Mouse (Mus musculus) granulocyte monocyte progenitor cell, adult 5-6 weeks (primary cell): ENCODE measurements around the gene Ttc17. TPM values are rescaled to one million over a fixed set of nuclear protein-coding genes. Genes with fewer than 3 reads are reported as not detected.
"Not testable (repeated sequence)": the region's sequence is repeated elsewhere in the genome, so short reads cannot be mapped to it uniquely, and the experiment has no call there.

ENCODE experiments used
- ATAC-seq: replicated peaks from 2 replicates; pipeline ENCODE4 v1.8.0; 2016; ENCODE audit warnings: mild to moderate bottlenecking, moderate TSS enrichment, inconsistent platforms; ENCODE audit not compliant: poor library complexity, severe bottlenecking
- total RNA-seq, 2 experiments: library from RNA; stranded (forward) in 1 of 2; stranded (reverse) in 1 of 2; fragments of 200-712, 200-1000 nt in 1 of 2; fragments of >200 nt in 1 of 2; fragmentation: Nextera tagmentation in 1 of 2; gene quantifications; 2 replicates each; pipeline ENCODE4 v1.2.3; 2014 to 2017

Ttc17 gene
- total RNA-seq (2014; fragmentation: Nextera tagmentation) = 31.3 and 36.9 TPM in 2 replicates
- total RNA-seq (2017) = 21.2 and 33.7 TPM in 2 replicates

- peak; percentile 82 for ATAC-seq
Observed at GRCm38 (mm10) chr2:94406083-94406957, at the start of gene Ttc17. TSS of gene Ttc17 (minus strand) at chr2:94406689.

GRCm38 (mm10) chr2:94449643-94450042, 43.2 kb upstream of the Ttc17 start:
- ATAC-seq = no peak

- peak; percentile 64 for ATAC-seq
Observed at GRCm38 (mm10) chr2:94436952-94437351, 30.5 kb upstream of the Ttc17 start.

- no peak for ATAC-seq
Observed at GRCm38 (mm10) chr2:94435481-94435880, 29.0 kb upstream of the Ttc17 start.

- ATAC-seq = peak; percentile 29; the same call in 1 of the 2 replicates
Observed at GRCm38 (mm10) chr2:94434833-94435232, 28.3 kb upstream of the Ttc17 start.

GRCm38 (mm10) chr2:94432214-94432613, 25.7 kb upstream of the Ttc17 start:
- no peak for ATAC-seq

GRCm38 (mm10) chr2:94428456-94428855, 22.0 kb upstream of the Ttc17 start:
- no peak for ATAC-seq

- no peak for ATAC-seq
Observed at GRCm38 (mm10) chr2:94407441-94407840, 952 bp upstream of the Ttc17 start.

- no peak for ATAC-seq
Observed at GRCm38 (mm10) chr2:94407021-94407420, 532 bp upstream of the Ttc17 start.

- peak; percentile 30 for ATAC-seq
Observed at GRCm38 (mm10) chr2:94405397-94406082, 949 bp downstream of the Ttc17 start.

- ATAC-seq = peak; percentile 52
Observed at GRCm38 (mm10) chr2:94404512-94405240, 1.8 kb downstream of the Ttc17 start.

- ATAC-seq = no peak
Observed at GRCm38 (mm10) chr2:94402561-94402960, 3.9 kb downstream of the Ttc17 start.

GRCm38 (mm10) chr2:94402096-94402495, 4.4 kb downstream of the Ttc17 start:
- ATAC-seq = no peak

- ATAC-seq = no peak
Observed at GRCm38 (mm10) chr2:94401006-94401405, 5.5 kb downstream of the Ttc17 start.

GRCm38 (mm10) chr2:94398138-94398970, 8.1 kb downstream of the Ttc17 start:
- no peak for ATAC-seq

- no peak for ATAC-seq
Observed at GRCm38 (mm10) chr2:94397453-94397852, 9.0 kb downstream of the Ttc17 start.

GRCm38 (mm10) chr2:94396325-94396724, 10.2 kb downstream of the Ttc17 start:
- no peak for ATAC-seq

GRCm38 (mm10) chr2:94391127-94391526, 15.4 kb downstream of the Ttc17 start:
- not testable (repeated sequence) for ATAC-seq

- ATAC-seq = peak; percentile 87
Observed at GRCm38 (mm10) chr2:94389000-94389399, 17.5 kb downstream of the Ttc17 start.

GRCm38 (mm10) chr2:94387846-94388245, 18.6 kb downstream of the Ttc17 start:
- ATAC-seq = no peak
